Mouse (Mus musculus) embryonic stem cell, embryonic (primary cell): ENCODE data around the gene Scaf4.

ENCODE experiments used
- CTCF ChIA-PET, 4 experiments: fragments of 300-600 bp in 2 of 4; fragments of 350-600 bp in 2 of 4; sonication (Branson Sonifier 250); formaldehyde crosslinking; loops; one replicate each; lab custom pipeline; 2022; ENCODE audit warnings: inconsistent platforms in 2 of 4; lab: Charles Lee
- POLR2A ChIA-PET, 4 experiments: fragments of 300-600 bp in 2 of 4; fragments of 350-600 bp in 2 of 4; sonication (Branson Sonifier 250); formaldehyde crosslinking; loops; one replicate each; lab custom pipeline; 2022; ENCODE audit warnings: antibody characterized with exemption in 4 of 4, inconsistent platforms in 1 of 4; lab: Charles Lee

The Scaf4 gene

DNA sequence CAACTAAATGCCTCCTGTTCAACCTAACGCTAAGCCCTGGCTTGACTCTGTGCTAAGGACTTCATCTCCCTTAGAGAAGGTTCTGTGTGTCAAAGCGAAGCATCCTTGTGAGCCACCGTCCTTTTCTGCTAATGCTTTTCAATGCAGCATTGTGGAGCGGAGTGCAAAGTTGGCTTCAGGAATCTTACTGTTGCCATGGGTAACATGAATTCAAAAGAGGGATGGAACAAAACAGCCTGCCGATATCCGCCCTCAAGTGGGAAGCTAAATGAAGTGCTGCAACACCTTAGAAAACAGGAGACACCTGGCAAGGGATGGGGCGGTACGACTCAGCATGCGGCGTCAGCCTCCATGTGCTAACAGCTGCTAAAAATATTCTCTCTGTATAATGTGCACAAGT lies 107.8 kb downstream of the Scaf4 start:
- POLR2A ChIA-PET: interaction anchor here in 2 of 4 experiments (0.5 to 1.3 kb wide), 3 partner anchors 19 to 552 kb away, joined by 3 to 5 read pairs (median 3); no protein-coding TSS in a partner anchor

More for the DNA sequence above, 107.8 kb downstream of the Scaf4 start:
- CTCF ChIA-PET: interaction anchor here in 3 of 4 experiments (0.5 to 1.4 kb wide), 4 partner anchors 9 to 723 kb away, joined by 3 to 6 read pairs (median 5); no protein-coding TSS in a partner anchor
